Mouse (Mus musculus) small intestine, adult 2 months (tissue): ENCODE measurements around the gene Scn10a. TPM values are rescaled to one million over a fixed set of nuclear protein-coding genes. Genes with fewer than 3 reads are reported as not detected.

Experiments used
- H3K27ac ChIP-seq: fragments of 200-500 bp; 2 replicates; pipeline ENCODE4 v1.5.1; 2012; ENCODE audit warnings: low read depth, low read length, control low read depth, inconsistent platforms; ENCODE audit not compliant: insufficient read depth
- H3K27me3 ChIP-seq: fragments of 200-500 bp; 2 replicates; pipeline ENCODE4 v1.6.1; 2012; ENCODE audit warnings: mild to moderate bottlenecking, moderate library complexity, low read length, inconsistent platforms; ENCODE audit not compliant: control insufficient read depth, insufficient read depth
- H3K36me3 ChIP-seq: fragments of 200-500 bp; 2 replicates; pipeline ENCODE4 v1.6.1; 2012; ENCODE audit warnings: mild to moderate bottlenecking, low read length, control low read depth, inconsistent platforms; ENCODE audit not compliant: control insufficient read depth, insufficient read depth
- H3K4me1 ChIP-seq: fragments of 200-500 bp; 2 replicates; pipeline ENCODE4 v1.6.1; 2012; ENCODE audit warnings: low read length, inconsistent platforms, mixed read lengths; ENCODE audit not compliant: control insufficient read depth, insufficient read depth, insufficient read length
- H3K4me3 ChIP-seq: fragments of 200-500 bp; 2 replicates; pipeline ENCODE4 v1.5.1; 2012; ENCODE audit warnings: low read depth, mild to moderate bottlenecking, control low read depth, inconsistent platforms, low read length, moderate library complexity
- CTCF ChIP-seq: fragments of 200-500 bp; IDR thresholded peaks from 2 replicates; pipeline ENCODE4 v1.5.1; 2012; ENCODE audit warnings: low read depth, mild to moderate bottlenecking, control low read depth, inconsistent platforms, low read length, moderate library complexity, mixed read lengths; ENCODE audit not compliant: insufficient replicate concordance, insufficient read length; ENCODE audit errors: extremely low read depth
- POLR2A ChIP-seq: fragments of 200-500 bp; IDR thresholded peaks from 2 replicates; pipeline ENCODE4 v1.6.1; 2012; ENCODE audit warnings: low read depth, mild to moderate bottlenecking, control low read depth, inconsistent platforms, low read length, moderate library complexity
- WGBS: fragments of 180-500 bp; shearing (Covaris S2); methylation state at CpG from one replicate; pipeline ENCODE4 v1.1.7; 2018; 5-methylcytosine and 5-hydroxymethylcytosine counted together
- polyA plus RNA-seq: library from polyadenylated mRNA; depleted of rRNA; stranded (reverse); fragments of >200 nt; gene quantifications from 2 replicates; pipeline ENCODE4 v1.2.3, GENCODE M21; 2012

Scn10a gene
- polyA plus RNA-seq, 1 experiment, result not detected

DNA sequence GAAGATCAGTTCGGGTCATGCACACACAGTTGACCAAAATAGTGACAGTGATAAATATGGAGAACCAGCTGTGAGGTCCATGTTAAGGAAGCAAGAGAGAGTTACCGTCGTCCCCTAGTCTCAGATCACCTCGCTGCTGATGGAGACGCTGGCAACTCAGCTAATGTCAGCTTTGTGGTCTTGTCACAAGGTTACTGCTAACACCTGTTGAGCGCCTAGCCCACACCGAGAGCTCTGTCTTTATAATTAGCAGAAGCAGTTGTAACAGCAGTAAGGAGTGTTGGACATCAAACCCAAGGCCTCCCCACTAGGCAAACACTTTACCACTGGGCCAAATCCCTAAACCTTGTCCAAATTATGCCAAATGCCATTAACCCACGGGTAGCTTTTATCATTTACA lies 31.2 kb downstream of the Scn10a start:
- H3K4me1 ChIP-seq, result no peaks in the 10 kb centered on the region
- no peak for TF ChIP-seq POLR2A
- no peak for TF ChIP-seq CTCF
- no peak overlapping the region for H3K4me3 ChIP-seq
- WGBS, result 79% methylated on average over 8 of the region's 8 CpGs
- no peaks in the 10 kb centered on the region for H3K27me3 ChIP-seq
- H3K27ac ChIP-seq, result no peak overlapping the region
- no peaks in the 10 kb centered on the region for H3K36me3 ChIP-seq

GRCm38 (mm10) chr9:119686187-119686586 lies 32.9 kb downstream of the Scn10a start:
- 92% methylated on average over 8 of the region's 8 CpGs for WGBS
- H3K4me3 ChIP-seq, result no peak overlapping the region
- TF ChIP-seq POLR2A, result no peak
- TF ChIP-seq CTCF, result peak; percentile 34; the same call in 1 of the 2 replicates

DNA sequence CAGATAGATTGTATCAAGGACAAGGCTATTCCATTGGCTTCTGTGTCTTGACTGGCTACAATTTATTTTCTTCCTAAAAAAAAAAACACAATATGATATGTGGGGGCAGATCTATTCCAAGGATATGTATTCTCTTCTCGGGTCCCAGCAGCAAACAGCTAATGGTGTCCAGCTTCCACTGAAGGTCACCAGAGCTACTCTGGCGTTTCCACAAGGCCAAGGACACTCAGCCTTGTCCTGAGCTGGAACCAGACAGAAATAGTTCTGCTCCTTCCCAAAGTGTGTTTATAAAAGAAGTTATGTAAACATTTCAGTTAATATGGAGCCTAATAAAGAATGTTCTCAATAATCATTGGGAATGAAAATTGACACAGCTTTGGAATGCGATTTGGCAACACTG lies 38.2 kb downstream of the Scn10a start:
- WGBS, result 56% methylated on average over 3 of the region's 3 CpGs
- TF ChIP-seq CTCF, result no peak
- no peak for TF ChIP-seq POLR2A

More at GRCm38 (mm10) chr9:119686187-119686586, 32.9 kb downstream of the Scn10a start:
- Histone ChIP-seq H3K27me3 (no peaks in the 10 kb centered on the region), H3K4me1 (no peaks in the 10 kb centered on the region), H3K36me3 (no peaks in the 10 kb centered on the region), H3K27ac (no peak overlapping the region)

GRCm38 (mm10) chr9:119664109-119664508 lies 55.0 kb downstream of the Scn10a start:
- TF ChIP-seq CTCF (no peak), POLR2A (no peak)
- 40% methylated on average over 1 of the region's 1 CpGs for WGBS
- no peaks in the 10 kb centered on the region for H3K27me3 ChIP-seq

More for the DNA sequence above, 38.2 kb downstream of the Scn10a start:
- no peaks in the 10 kb centered on the region for H3K36me3 ChIP-seq
- no peak overlapping the region for H3K27ac ChIP-seq
- no peak overlapping the region for H3K4me3 ChIP-seq
- H3K27me3 ChIP-seq, result no peaks in the 10 kb centered on the region
- no peaks in the 10 kb centered on the region for H3K4me1 ChIP-seq

DNA sequence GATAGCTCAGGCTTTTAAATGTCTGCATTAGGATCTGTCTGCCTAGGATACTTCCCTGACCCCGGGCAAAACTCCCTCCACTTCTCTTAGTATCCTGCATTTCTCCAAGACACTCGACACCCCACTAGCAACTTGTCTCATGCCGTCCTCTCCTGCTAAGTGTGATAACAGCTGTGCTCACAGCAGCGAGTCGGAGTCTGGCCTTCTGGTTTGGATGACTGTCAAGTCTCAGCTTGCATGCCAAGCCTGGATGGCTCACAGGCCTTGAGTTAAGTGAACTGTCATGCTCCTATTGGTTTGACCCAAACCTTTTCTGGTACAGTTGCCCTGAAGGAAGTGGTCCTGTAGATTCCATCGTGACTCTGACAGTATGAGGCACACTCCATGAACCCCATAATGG lies 63.0 kb downstream of the Scn10a start:
- Histone ChIP-seq H3K27me3 (no peaks in the 10 kb centered on the region), H3K36me3 (no peaks in the 10 kb centered on the region), H3K4me3 (no peak overlapping the region), H3K27ac (no peak overlapping the region), H3K4me1 (no peaks in the 10 kb centered on the region)
- TF ChIP-seq CTCF (no peak), POLR2A (no peak)
- WGBS, result 55% methylated on average over 6 of the region's 6 CpGs

More at GRCm38 (mm10) chr9:119664109-119664508, 55.0 kb downstream of the Scn10a start:
- H3K4me1 ChIP-seq, result no peaks in the 10 kb centered on the region
- H3K4me3 ChIP-seq, result no peak overlapping the region
- H3K27ac ChIP-seq, result no peak overlapping the region
- H3K36me3 ChIP-seq, result no peaks in the 10 kb centered on the region

DNA sequence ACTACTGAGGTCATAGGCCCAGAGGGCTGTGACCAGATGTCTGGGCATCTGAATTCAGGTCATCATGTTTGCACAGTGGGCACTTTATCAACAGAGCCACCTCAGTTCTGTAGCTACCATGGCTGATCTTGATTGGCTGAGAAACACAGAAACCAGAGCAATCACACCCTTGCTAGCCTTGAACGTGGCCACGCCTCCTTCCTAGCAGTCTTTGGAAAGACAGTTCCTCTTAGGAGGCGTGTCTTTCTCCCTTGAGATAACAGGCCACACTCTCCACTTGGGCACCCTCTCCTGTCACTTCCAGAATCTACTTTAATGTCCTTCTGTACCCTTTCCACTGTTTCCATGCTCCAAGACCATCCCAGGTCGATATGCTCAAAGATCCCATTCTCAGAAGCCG lies 65.4 kb downstream of the Scn10a start:
- H3K27me3 ChIP-seq, result no peaks in the 10 kb centered on the region
- H3K27ac ChIP-seq, result no peak overlapping the region
- 39% methylated on average over 5 of the region's 5 CpGs for WGBS

GRCm38 (mm10) chr9:119646942-119647547 lies 72.1 kb downstream of the Scn10a start:
- no peak overlapping the region for H3K27ac ChIP-seq
- no peaks in the 10 kb centered on the region for H3K27me3 ChIP-seq
- H3K4me1 ChIP-seq, result no peaks in the 10 kb centered on the region
- H3K4me3 ChIP-seq, result no peak overlapping the region
- TF ChIP-seq CTCF (peak; percentile 62; the same call in 1 of the 2 replicates), POLR2A (no peak)
- H3K36me3 ChIP-seq, result no peaks in the 10 kb centered on the region
- WGBS, result 59% methylated on average over 8 of the region's 8 CpGs

More for the DNA sequence above, 65.4 kb downstream of the Scn10a start:
- H3K4me1 ChIP-seq, result no peaks in the 10 kb centered on the region
- TF ChIP-seq POLR2A (no peak), CTCF (no peak)
- H3K4me3 ChIP-seq, result no peak overlapping the region
- H3K36me3 ChIP-seq, result no peaks in the 10 kb centered on the region

DNA sequence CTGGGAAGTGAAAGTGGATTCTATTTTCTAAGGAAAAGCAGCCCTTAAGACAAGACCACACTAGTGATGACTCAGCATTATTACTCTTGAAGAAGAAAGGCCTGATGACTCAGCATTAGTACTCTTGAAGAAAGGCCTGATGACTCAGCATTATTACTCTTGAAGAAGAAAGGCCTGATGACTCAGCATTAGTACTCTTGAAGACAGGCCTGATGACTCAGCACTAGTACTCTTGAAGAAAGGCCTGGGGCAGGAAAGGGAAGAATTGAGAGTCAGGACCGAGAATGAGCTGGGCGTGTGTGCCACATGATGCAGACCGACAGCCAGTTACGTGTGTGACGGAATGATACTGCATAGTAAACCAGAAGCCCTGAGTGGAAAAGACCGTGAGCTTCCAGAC lies 77.1 kb downstream of the Scn10a start:
- Histone ChIP-seq H3K36me3 (no peaks in the 10 kb centered on the region), H3K27me3 (no peaks in the 10 kb centered on the region), H3K27ac (no peak overlapping the region), H3K4me3 (no peak overlapping the region), H3K4me1 (no peaks in the 10 kb centered on the region)
- WGBS, result 83% methylated on average over 6 of the region's 6 CpGs
- TF ChIP-seq CTCF (no peak), POLR2A (no peak)
